Mouse (Mus musculus) natural killer cell, adult 2 months (primary cell): ENCODE measurements around the gene Dytn.

Experiments
- DNase-seq, 2 experiments: peaks; one replicate each; pipeline ENCODE4 v3.0.0; 2022; ENCODE audit warnings: low spot score in 2 of 2

Dytn gene

DNA sequence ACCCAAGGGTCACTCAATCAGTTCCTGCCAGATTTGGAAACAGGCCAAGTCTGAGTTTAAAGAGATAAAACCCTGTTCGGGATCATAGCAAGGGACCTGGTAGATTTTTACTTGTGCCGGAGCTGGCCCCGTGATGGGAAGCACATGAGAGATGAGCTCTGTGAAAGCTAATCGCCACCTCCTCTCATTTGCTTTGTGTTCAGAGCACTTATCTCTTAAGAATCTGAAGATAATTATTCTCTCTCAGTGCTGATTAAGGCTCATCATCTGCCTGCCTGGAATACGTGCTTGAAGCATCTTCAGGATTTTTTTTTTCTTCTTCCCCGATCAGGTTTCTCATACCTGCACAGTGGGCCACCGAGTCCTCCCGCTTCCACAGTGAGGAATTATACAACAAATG, 107.6 kb downstream of the Dytn start:
- DNase-seq: no peak

DNA sequence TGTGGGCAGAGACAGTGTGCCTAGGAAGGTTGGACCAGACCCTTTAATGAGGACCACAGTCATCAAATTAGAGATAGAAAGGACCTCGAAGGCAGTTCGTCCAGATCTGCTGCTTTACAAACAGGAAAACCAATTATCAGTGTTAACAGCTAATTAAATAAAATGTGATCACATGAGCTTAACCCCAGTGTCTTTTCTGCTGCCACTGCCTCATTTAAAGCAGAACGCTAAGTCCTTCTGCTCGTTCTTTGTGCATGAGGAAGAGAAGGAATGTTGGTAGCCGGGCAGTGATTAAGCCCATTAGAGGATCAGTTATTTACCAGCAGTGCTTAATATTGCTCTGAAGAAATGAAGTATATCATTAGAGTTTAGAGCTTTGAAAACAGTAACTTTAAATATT, 109.9 kb downstream of the Dytn start:
- DNase-seq: no peak

DNA sequence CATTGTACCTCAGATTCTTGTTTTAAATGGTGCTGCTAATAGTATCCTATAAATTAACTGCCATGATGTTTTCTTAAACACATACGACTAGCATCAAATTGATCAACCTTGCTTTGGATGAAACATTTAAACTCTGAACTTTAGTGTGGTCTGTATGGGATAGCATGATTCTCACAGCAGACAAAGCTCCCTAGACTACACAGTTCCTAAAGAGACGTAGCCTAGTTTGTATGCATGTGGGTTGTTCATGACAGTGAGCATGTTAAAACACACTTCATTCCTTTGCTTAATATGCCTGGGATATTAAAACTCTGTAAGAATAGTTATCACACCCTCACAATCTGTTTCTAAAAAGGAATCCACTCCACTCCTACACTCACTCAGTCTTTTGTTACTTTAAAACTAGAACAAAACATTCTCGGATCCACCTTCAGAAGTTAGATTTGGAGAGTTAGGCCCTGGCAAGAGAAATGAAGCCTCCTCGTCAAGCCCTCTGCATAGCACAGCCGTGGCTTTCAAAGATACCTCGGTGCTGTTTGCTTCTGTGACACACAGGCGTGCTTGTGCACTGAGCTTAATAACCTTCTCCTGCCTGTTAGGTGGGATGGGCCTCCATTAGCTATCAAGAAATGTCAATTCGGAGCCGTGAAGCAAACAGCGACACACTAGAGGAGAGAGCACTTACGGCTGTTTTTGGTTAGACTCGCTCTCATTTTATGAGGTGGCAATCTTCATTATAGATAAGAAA, 112.7 kb downstream of the Dytn start:
- DNase-seq: no peak

DNA sequence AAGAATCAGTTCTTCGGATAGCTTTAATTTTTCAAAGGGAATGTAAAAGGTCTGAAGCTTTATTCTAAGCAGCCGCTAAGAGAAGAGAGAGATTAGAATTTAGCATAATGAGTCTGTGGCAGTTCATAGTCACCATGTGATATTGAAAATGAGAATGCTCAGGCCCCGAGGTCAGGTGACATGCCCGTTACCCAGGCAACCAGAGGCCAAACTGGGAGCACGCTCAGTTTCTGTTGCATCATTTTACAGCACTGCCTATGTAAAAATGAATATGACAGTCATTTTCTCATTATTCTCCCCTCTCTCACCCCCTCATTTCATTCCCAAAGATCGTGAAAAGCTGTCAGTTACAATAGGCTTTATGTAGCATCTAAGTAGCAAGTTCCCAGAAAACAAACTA, 113.3 kb downstream of the Dytn start:
- no peak for DNase-seq
